Comparison of ENCODE assay signal across 16 mouse cellular contexts in genomic region chr2:119320571-119320970, GRCm38 (mm10). TPM values are rescaled to one million over a fixed set of nuclear protein-coding genes. Genes with fewer than 3 reads are reported as not detected.
DNase-seq lines count a peak whose midpoint lies in the region; ATAC-seq and TF ChIP-seq lines count a peak whose summit lies in the region.
"Had no signal": no experiment of that assay in that cellular context is flagged by ENCODE, and none has a peak within 500 bp of the region (broad histone marks: within the 10 kb centered on the region; RNA-seq: fewer than 3 reads in every experiment).

No protein-coding gene starts in this region.

- peaks cover 51% of the 10 kb centered on the region for H3K27me3 ChIP-seq in heart, embryonic 15.5 days
- peaks cover 58% of the 10 kb centered on the region for H3K27me3 ChIP-seq in heart, embryonic 12.5 days (replicated peaks)
- H3K27me3 ChIP-seq in lung, postnatal 0 days (replicated peaks; ENCODE audit: insufficient read depth, low read length) = peaks cover 8% of the 10 kb centered on the region
- H3K27me3 ChIP-seq in liver, adult 2 months (ENCODE audit: control insufficient read depth, insufficient read depth, low read length) = peaks cover 16% of the 10 kb centered on the region; the same call in 1 of the 2 replicates

- peaks cover 40% of the 10 kb centered on the region for H3K4me1 ChIP-seq in heart, embryonic 15.5 days (replicated peaks)
- peaks cover 45% of the 10 kb centered on the region for H3K4me1 ChIP-seq in heart, embryonic 12.5 days (replicated peaks)
- peaks cover 24% of the 10 kb centered on the region; the same call in 1 of the 2 replicates for H3K4me1 ChIP-seq in lung, postnatal 0 days (ENCODE audit: insufficient read depth, low read depth, low read length)
- H3K4me1 ChIP-seq in liver, adult 2 months (ENCODE audit: control insufficient read depth, insufficient read depth, low read length) = no peaks in the 10 kb centered on the region; the same call in 1 of the 2 replicates

- 41% methylated on average over 8 of the region's 8 CpGs for WGBS in heart, embryonic 15.5 days
- WGBS in heart, embryonic 12.5 days = 54% methylated on average over 8 of the region's 8 CpGs
- 50% methylated on average over 8 of the region's 8 CpGs for WGBS in lung, postnatal 0 days
- 62% methylated on average over 8 of the region's 8 CpGs for WGBS in liver, adult 2 months

- TF ChIP-seq EP300 in lung, postnatal 0 days (IDR thresholded peaks at IDR 0.05) = no peak

- no peak for ATAC-seq in heart, embryonic 15.5 days (replicated peaks; ENCODE audit: insufficient number of reproducible peaks, insufficient read depth, low FRiP score, low read depth)
- no peak for ATAC-seq in heart, embryonic 12.5 days (ENCODE audit: insufficient number of reproducible peaks, low FRiP score)
- ATAC-seq in lung, postnatal 0 days = no peak
- peak; percentile 74 for ATAC-seq in megakaryocyte-erythroid progenitor cell, adult 5-6 weeks (replicated peaks; ENCODE audit: low FRiP score, low TSS enrichment, poor library complexity, severe bottlenecking)
- ATAC-seq: forebrain, postnatal 0 days had no signal

- no peak overlapping the region for H3K4me3 ChIP-seq in heart, embryonic 15.5 days
- H3K4me3 ChIP-seq in heart, embryonic 12.5 days = no peak overlapping the region
- H3K4me3 ChIP-seq in lung, postnatal 0 days (ENCODE audit: low read depth, low read length) = no peak overlapping the region
- no peak overlapping the region for H3K4me3 ChIP-seq in liver, adult 2 months (ENCODE audit: insufficient read depth, low read depth, low read length)
- H3K4me3 ChIP-seq: embryonic facial prominence, embryonic 12.5 days; limb, embryonic 15.5 days had no signal

- no peak overlapping the region for H3K9ac ChIP-seq in heart, embryonic 15.5 days
- H3K9ac ChIP-seq in heart, embryonic 12.5 days = no peak overlapping the region
- H3K9ac ChIP-seq in lung, postnatal 0 days (replicated peaks; ENCODE audit: low read depth) = no peak overlapping the region
- no peak overlapping the region for H3K9ac ChIP-seq in liver, adult 2 months (ENCODE audit: low read depth, low read length)
- H3K9ac ChIP-seq: embryonic facial prominence, embryonic 12.5 days; forebrain, postnatal 0 days; limb, embryonic 15.5 days had no signal

- H3K4me2 ChIP-seq in heart, embryonic 15.5 days = no peak overlapping the region
- H3K4me2 ChIP-seq in heart, embryonic 12.5 days = no peak overlapping the region
- H3K4me2 ChIP-seq in lung, postnatal 0 days (replicated peaks; ENCODE audit: low read depth, low read length) = no peak overlapping the region
- H3K4me2 ChIP-seq: embryonic facial prominence, embryonic 12.5 days; limb, embryonic 15.5 days had no signal

- peak overlapping the region; percentile 26; the same call in 1 of the 2 replicates for H3K27ac ChIP-seq in heart, embryonic 15.5 days
- H3K27ac ChIP-seq in heart, embryonic 12.5 days (ENCODE audit: poor library complexity, severe bottlenecking) = no peak overlapping the region
- no peak overlapping the region for H3K27ac ChIP-seq in lung, postnatal 0 days (ENCODE audit: low read length)
- H3K27ac ChIP-seq in liver, adult 2 months (replicated peaks; ENCODE audit: insufficient read depth, low read depth, low read length) = peak overlapping the region; percentile 47; the same call in 1 of the 2 replicates
- H3K27ac ChIP-seq: embryonic facial prominence, embryonic 12.5 days; kidney, postnatal 0 days; limb, embryonic 15.5 days; midbrain, embryonic 10.5 days had no signal

- TF ChIP-seq POLR2A in liver, adult 2 months (IDR thresholded peaks at IDR 0.05; ENCODE audit: extremely low read depth, insufficient read depth, low read length) = no peak

- H3K79me2 ChIP-seq in liver, adult 2 months (ENCODE audit: control insufficient read depth, insufficient read depth, low read length) = no peaks in the 10 kb centered on the region

- peak; percentile 42 to 67 for DNase-seq in lung, postnatal 4 days
- DNase-seq in lung, postnatal 0 days (ENCODE audit: low spot score) = no peak
- no peak for DNase-seq in liver, adult 2 months (ENCODE audit: extremely low read depth, low read depth, low spot score)
- DNase-seq in cerebellum, postnatal 36 days = no peak
- no peak for DNase-seq in cerebellum, postnatal 10 days
- DNase-seq: cerebellum, postnatal 25 days; forebrain, postnatal 0 days; gastrocnemius, postnatal 10 days had no signal

- no peak for TF ChIP-seq CTCF in lung, postnatal 0 days (IDR thresholded peaks at IDR 0.05)
- TF ChIP-seq CTCF in liver, adult 2 months (IDR thresholded peaks at IDR 0.05; ENCODE audit: low read depth, low read length) = no peak

- no peaks in the 10 kb centered on the region for H3K9me3 ChIP-seq in heart, embryonic 15.5 days (replicated peaks)
- 0 out of 2 replicates have a peak, but pooled peaks cover 3% of the 10 kb centered on the region for H3K9me3 ChIP-seq in heart, embryonic 12.5 days (replicated peaks)
- H3K9me3 ChIP-seq in lung, postnatal 0 days (ENCODE audit: low read length) = no peaks in the 10 kb centered on the region
- H3K9me3 ChIP-seq: embryonic facial prominence, embryonic 12.5 days; limb, embryonic 15.5 days had no signal

- H3K36me3 ChIP-seq in heart, embryonic 15.5 days = no peaks in the 10 kb centered on the region
- H3K36me3 ChIP-seq in heart, embryonic 12.5 days = no peaks in the 10 kb centered on the region
- no peaks in the 10 kb centered on the region for H3K36me3 ChIP-seq in lung, postnatal 0 days (ENCODE audit: insufficient read depth, low read length)
- no peaks in the 10 kb centered on the region for H3K36me3 ChIP-seq in liver, adult 2 months (ENCODE audit: control insufficient read depth, insufficient read depth, low read length)
- H3K36me3 ChIP-seq: embryonic facial prominence, embryonic 12.5 days; limb, embryonic 15.5 days; midbrain, embryonic 10.5 days had no signal

RNA-seq across cellular contexts. Expression of gene Dll4, which starts 5.0 kb away (rescaled TPM):
- polyA plus RNA-seq in heart, embryonic 15.5 days (2015; fragmentation: Nextera tagmentation; extraction: Ambion mirVana) = 9.2 and 14.2 TPM in 2 replicates
- 6.5 and 6.8 TPM in 2 replicates for polyA plus RNA-seq in heart, embryonic 12.5 days (2016; fragmentation: Nextera tagmentation; extraction: Ambion mirVana)
- polyA plus RNA-seq in lung, postnatal 0 days (2015; fragmentation: Nextera tagmentation; extraction: Ambion mirVana) = 22.7 and 25.9 TPM in 2 replicates
- 3.0 and 5.2 TPM in 2 replicates for total RNA-seq in liver, adult 2 months (2014; rRNA removed)
- 3.1 and 4.1 TPM in 2 replicates for polyA plus RNA-seq in liver, adult 2 months (2012; rRNA removed)
- total RNA-seq in megakaryocyte-erythroid progenitor cell, adult 5-6 weeks (2014; fragmentation: Nextera tagmentation) = not detected in 2 replicates
- not detected in 2 replicates for total RNA-seq in megakaryocyte-erythroid progenitor cell, adult 5-6 weeks (2017)

RNA-seq across cellular contexts. Expression of gene Chac1, which starts 30.5 kb away (rescaled TPM):
- 0.63 and 0.76 TPM in 2 replicates for polyA plus RNA-seq in heart, embryonic 15.5 days (2015; fragmentation: Nextera tagmentation; extraction: Ambion mirVana)
- 0.12 and 0.31 TPM in 2 replicates for polyA plus RNA-seq in heart, embryonic 12.5 days (2016; fragmentation: Nextera tagmentation; extraction: Ambion mirVana)
- polyA plus RNA-seq in lung, postnatal 0 days (2015; fragmentation: Nextera tagmentation; extraction: Ambion mirVana) = 1.5 and 1.8 TPM in 2 replicates
- 3.2 and 5.5 TPM in 2 replicates for total RNA-seq in liver, adult 2 months (2014; rRNA removed)
- 4.1 and 6.1 TPM in 2 replicates for polyA plus RNA-seq in liver, adult 2 months (2012; rRNA removed)
- not detected in 2 replicates for total RNA-seq in megakaryocyte-erythroid progenitor cell, adult 5-6 weeks (2014; fragmentation: Nextera tagmentation)
- not detected in 2 replicates for total RNA-seq in megakaryocyte-erythroid progenitor cell, adult 5-6 weeks (2017)

RNA-seq across cellular contexts. Expression of gene Vps18, which starts 32.0 kb away (rescaled TPM):
- polyA plus RNA-seq in heart, embryonic 15.5 days (2015; fragmentation: Nextera tagmentation; extraction: Ambion mirVana) = 10.3 and 14.7 TPM in 2 replicates
- polyA plus RNA-seq in heart, embryonic 12.5 days (2016; fragmentation: Nextera tagmentation; extraction: Ambion mirVana) = 15.2 and 15.8 TPM in 2 replicates
- 11.1 and 11.4 TPM in 2 replicates for polyA plus RNA-seq in lung, postnatal 0 days (2015; fragmentation: Nextera tagmentation; extraction: Ambion mirVana)
- 4.4 and 7.5 TPM in 2 replicates for total RNA-seq in liver, adult 2 months (2014; rRNA removed)
- polyA plus RNA-seq in liver, adult 2 months (2012; rRNA removed) = 13.4 and 14.8 TPM in 2 replicates
- total RNA-seq in megakaryocyte-erythroid progenitor cell, adult 5-6 weeks (2014; fragmentation: Nextera tagmentation) = 9.0 and 13.1 TPM in 2 replicates
- 6.5 and 12.4 TPM in 2 replicates for total RNA-seq in megakaryocyte-erythroid progenitor cell, adult 5-6 weeks (2017)

RNA-seq across cellular contexts. Expression of gene Rhov, which starts 49.5 kb away (rescaled TPM):
- 0.44 and 2.2 TPM in 2 replicates for polyA plus RNA-seq in heart, embryonic 15.5 days (2015; fragmentation: Nextera tagmentation; extraction: Ambion mirVana)
- 0.10 and 0.13 TPM in 2 replicates for polyA plus RNA-seq in heart, embryonic 12.5 days (2016; fragmentation: Nextera tagmentation; extraction: Ambion mirVana)
- 3.0 and 3.1 TPM in 2 replicates for polyA plus RNA-seq in lung, postnatal 0 days (2015; fragmentation: Nextera tagmentation; extraction: Ambion mirVana)
- not detected in 2 replicates for total RNA-seq in liver, adult 2 months (2014; rRNA removed)
- polyA plus RNA-seq in liver, adult 2 months (2012; rRNA removed) = not detected in 2 replicates
- total RNA-seq in megakaryocyte-erythroid progenitor cell, adult 5-6 weeks (2014; fragmentation: Nextera tagmentation) = not detected in 2 replicates
- not detected in 2 replicates for total RNA-seq in megakaryocyte-erythroid progenitor cell, adult 5-6 weeks (2017)
- total RNA-seq: gastrocnemius, postnatal 10 days; heart, postnatal 25 days had no signal

Comparison
In these comparisons a context has a peak if more than half of its experiments do, and no peak if none do; other contexts are left out.
1. H3K27ac ChIP-seq: peak in heart, embryonic 15.5 days (single experiment) and liver, adult 2 months (single experiment); none in heart, embryonic 12.5 days (single experiment) and lung, postnatal 0 days (single experiment).
2. DNase-seq: peak in lung, postnatal 4 days (2 of 2); none in lung, postnatal 0 days (single experiment), liver, adult 2 months (single experiment), cerebellum, postnatal 36 days (0 of 2) and cerebellum, postnatal 10 days (0 of 2).